Mouse (Mus musculus) liver, embryonic 16.5 days (tissue): ENCODE measurements around the gene Ipo9. TPM values are rescaled to one million over a fixed set of nuclear protein-coding genes. Genes with fewer than 3 reads are reported as not detected.

Experiments
- ATAC-seq: fragments of 200-750 bp; cut with Nextera tagmentation; 2 replicates; pipeline ENCODE4 v1.8.0; 2017; ENCODE audit warnings: low read depth, mild to moderate bottlenecking, moderate number of reproducible peaks, moderate library complexity
- H3K27ac ChIP-seq: fragments of 300-500 bp; sonication (generic); 2 replicates; pipeline ENCODE4 v1.5.1; 2014; ENCODE audit warnings: mild to moderate bottlenecking, low read length
- H3K27me3 ChIP-seq: fragments of 300-500 bp; sonication (generic); 2 replicates; pipeline ENCODE4 v1.6.1; 2014; ENCODE audit warnings: low read depth, low read length, mixed read lengths; ENCODE audit not compliant: control insufficient read depth, insufficient read depth
- H3K36me3 ChIP-seq: fragments of 300-500 bp; sonication (generic); 2 replicates; pipeline ENCODE4 v1.6.1; 2014; ENCODE audit warnings: mild to moderate bottlenecking; ENCODE audit not compliant: control insufficient read depth, insufficient read depth
- H3K4me1 ChIP-seq: fragments of 300-500 bp; sonication (generic); 2 replicates; pipeline ENCODE4 v1.6.1; 2014; ENCODE audit warnings: low read depth, low read length, mixed read lengths; ENCODE audit not compliant: control insufficient read depth
- H3K4me2 ChIP-seq: fragments of 300-500 bp; sonication (generic); 2 replicates; pipeline ENCODE4 v1.6.1; 2014; ENCODE audit warnings: low read depth, low read length, mixed read lengths
- H3K4me3 ChIP-seq: fragments of 300-500 bp; sonication (generic); 2 replicates; pipeline ENCODE4 v1.5.1; 2014; ENCODE audit warnings: low read depth, mild to moderate bottlenecking, low read length
- H3K9ac ChIP-seq: fragments of 300-500 bp; sonication (generic); 2 replicates; pipeline ENCODE4 v1.6.1; 2014; ENCODE audit warnings: low read depth, low read length
- H3K9me3 ChIP-seq: fragments of 300-500 bp; sonication (generic); replicated peaks from 2 replicates; pipeline ENCODE4 v1.6.1; 2016; ENCODE audit warnings: low read length; ENCODE audit not compliant: control insufficient read depth
- WGBS: fragments of 180-500 bp; shearing (Covaris S2); extraction: QIAGEN DNeasy Blood & Tissue Kit; methylation state at CpG from one replicate; pipeline ENCODE4 v1.1.7; 2014; ENCODE audit not compliant: insufficient replicate concordance; 5-methylcytosine and 5-hydroxymethylcytosine counted together
- polyA plus RNA-seq: library from polyadenylated mRNA; unstranded; fragments of >200 nt; fragmentation: Nextera tagmentation; extraction: Ambion mirVana; gene quantifications from 2 replicates; pipeline ENCODE4 v1.2.1, GENCODE M21; 2015

Ipo9 gene
- polyA plus RNA-seq, 1 experiment from 2014 or later: 23.5 TPM

DNA sequence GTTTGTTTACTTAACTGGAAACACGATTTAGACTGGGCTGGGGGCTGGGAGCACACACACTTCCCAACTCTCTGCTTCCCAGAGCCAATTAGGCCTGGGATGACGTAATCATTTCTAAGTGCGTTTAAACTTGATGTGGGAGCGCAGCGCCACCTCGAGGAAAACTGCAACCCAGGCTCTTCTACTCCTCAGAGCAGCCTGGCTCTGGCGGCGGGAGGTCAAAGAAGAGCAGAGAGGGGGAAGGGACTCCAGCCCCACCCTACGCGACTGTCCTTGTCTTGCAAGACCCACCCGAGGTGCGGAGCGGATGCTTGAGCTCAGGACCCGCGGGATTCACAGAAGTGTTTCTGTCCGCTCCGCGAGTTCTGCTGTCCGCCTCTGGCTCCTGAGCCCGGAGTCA is 62.1 kb downstream of the Ipo9 start:
- H3K27me3 ChIP-seq: peaks cover 5% of the 10 kb centered on the region; the same call in 1 of the 2 replicates
- H3K9ac ChIP-seq: no peak overlapping the region
- 2% methylated on average over 20 of the region's 20 CpGs for WGBS
- no peak overlapping the region for H3K27ac ChIP-seq
- no peaks in the 10 kb centered on the region for H3K4me1 ChIP-seq
- ATAC-seq: peak; percentile 43; the same call in 1 of the 2 replicates
- H3K9me3 ChIP-seq: no peaks in the 10 kb centered on the region
- peak overlapping the region; percentile 20 for H3K4me3 ChIP-seq
- no peaks in the 10 kb centered on the region for H3K36me3 ChIP-seq
- H3K4me2 ChIP-seq: peak overlapping the region; percentile 51

DNA sequence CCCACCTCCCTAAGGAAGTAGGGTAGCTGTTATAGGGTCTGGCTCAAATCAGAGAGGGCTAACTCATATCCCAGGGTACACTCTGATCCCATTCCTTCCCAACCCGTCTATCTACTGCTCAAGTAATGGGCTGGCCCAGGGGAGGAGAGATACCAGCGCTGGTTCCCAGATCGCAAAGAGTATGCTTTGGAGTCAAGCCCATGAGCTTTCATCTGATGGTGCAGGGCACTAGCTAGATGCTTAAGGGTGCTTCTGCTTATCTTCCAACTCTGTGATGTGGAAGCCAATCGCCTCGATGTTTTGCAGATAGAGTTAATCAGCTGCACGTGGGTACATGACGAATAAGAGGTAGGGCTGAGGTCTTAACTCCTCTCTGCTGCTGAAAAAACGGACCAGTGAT is 62.7 kb downstream of the Ipo9 start:
- H3K9me3 ChIP-seq: no peaks in the 10 kb centered on the region
- 52% methylated on average over 8 of the region's 8 CpGs for WGBS
- H3K27ac ChIP-seq: no peak overlapping the region
- H3K4me3 ChIP-seq: no peak overlapping the region
- peaks cover 5% of the 10 kb centered on the region; the same call in 1 of the 2 replicates for H3K27me3 ChIP-seq
- H3K9ac ChIP-seq: no peak overlapping the region
- no peaks in the 10 kb centered on the region for H3K4me1 ChIP-seq
- no peaks in the 10 kb centered on the region for H3K36me3 ChIP-seq
- no peak overlapping the region for H3K4me2 ChIP-seq
- ATAC-seq: no peak

- H3K9ac ChIP-seq: no peak overlapping the region
- no peaks in the 10 kb centered on the region for H3K36me3 ChIP-seq
- no peak overlapping the region for H3K27ac ChIP-seq
- no peaks in the 10 kb centered on the region for H3K9me3 ChIP-seq
- H3K4me1 ChIP-seq: no peaks in the 10 kb centered on the region
- H3K27me3 ChIP-seq: peaks cover 5% of the 10 kb centered on the region; the same call in 1 of the 2 replicates
- ATAC-seq: no peak
- no peak overlapping the region for H3K4me2 ChIP-seq
- 58% methylated on average over 7 of the region's 7 CpGs for WGBS
- no peak overlapping the region for H3K4me3 ChIP-seq
These were observed 63.3 kb downstream of the Ipo9 start for GRCm38 (mm10) chr1:135367005-135367404.

GRCm38 (mm10) chr1:135366380-135366779 is 63.9 kb downstream of the Ipo9 start:
- no peaks in the 10 kb centered on the region for H3K4me1 ChIP-seq

GRCm38 (mm10) chr1:135363446-135363845 is 66.9 kb downstream of the Ipo9 start:
- no peaks in the 10 kb centered on the region for H3K4me1 ChIP-seq
- ATAC-seq: no peak
- H3K9ac ChIP-seq: no peak overlapping the region
- H3K9me3 ChIP-seq: no peaks in the 10 kb centered on the region
- no peaks in the 10 kb centered on the region for H3K27me3 ChIP-seq
- no peak overlapping the region for H3K4me2 ChIP-seq
- H3K4me3 ChIP-seq: no peak overlapping the region
- H3K36me3 ChIP-seq: no peaks in the 10 kb centered on the region
- WGBS: 63% methylated on average over 8 of the region's 8 CpGs
- H3K27ac ChIP-seq: no peak overlapping the region

More at GRCm38 (mm10) chr1:135366380-135366779, 63.9 kb downstream of the Ipo9 start:
- Histone ChIP-seq H3K4me3 (no peak overlapping the region), H3K27ac (no peak overlapping the region), H3K9me3 (no peaks in the 10 kb centered on the region), H3K27me3 (peaks cover 5% of the 10 kb centered on the region; the same call in 1 of the 2 replicates), H3K9ac (no peak overlapping the region), H3K36me3 (no peaks in the 10 kb centered on the region), H3K4me2 (no peak overlapping the region)
- no peak for ATAC-seq

DNA sequence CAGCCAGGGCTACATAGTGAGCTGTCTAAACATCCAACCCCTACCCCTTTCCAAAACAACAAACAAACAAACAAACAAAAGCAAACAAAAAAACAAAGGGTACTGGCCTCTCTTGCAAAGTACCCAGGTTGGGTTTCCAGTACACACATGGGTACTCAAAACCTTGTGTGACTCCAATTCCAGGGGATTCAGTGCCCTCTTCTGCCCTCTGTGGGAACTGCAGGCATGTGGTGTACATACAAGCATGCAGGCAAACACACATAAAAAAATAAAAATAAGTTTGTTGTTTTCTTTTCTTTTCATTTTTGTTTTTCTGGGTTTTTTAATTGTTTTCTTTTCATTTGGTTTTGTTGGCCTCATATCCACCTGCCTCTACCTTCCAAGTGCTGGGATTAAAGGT is 68.2 kb downstream of the Ipo9 start:
- ATAC-seq: no peak
- Histone ChIP-seq H3K4me2 (no peak overlapping the region), H3K9me3 (no peaks in the 10 kb centered on the region)

DNA sequence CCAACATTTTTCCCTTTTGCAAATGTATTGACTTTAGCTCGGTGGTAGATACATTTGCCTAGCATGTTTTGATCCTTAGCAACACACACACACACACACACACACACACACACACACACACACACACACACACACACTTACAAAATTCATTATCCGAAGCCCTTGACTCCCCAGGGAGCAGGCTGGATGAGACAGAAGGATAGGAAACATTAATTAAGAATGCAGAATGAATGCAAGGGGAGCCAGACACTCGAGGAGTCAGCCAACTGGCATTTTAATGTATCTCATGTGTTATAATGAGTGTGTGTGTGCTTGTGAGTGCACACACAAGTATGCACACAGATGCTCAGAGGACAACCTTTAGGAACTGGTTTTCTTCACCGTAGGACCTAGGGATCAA is 68.8 kb downstream of the Ipo9 start:
- H3K9ac ChIP-seq: no peak overlapping the region
- no peak overlapping the region for H3K4me2 ChIP-seq
- no peaks in the 10 kb centered on the region for H3K27me3 ChIP-seq
- ATAC-seq: no peak
- no peaks in the 10 kb centered on the region for H3K9me3 ChIP-seq
- H3K27ac ChIP-seq: no peak overlapping the region
- no peak overlapping the region for H3K4me3 ChIP-seq
- no peaks in the 10 kb centered on the region for H3K4me1 ChIP-seq
- 54% methylated on average over 4 of the region's 4 CpGs for WGBS
- no peaks in the 10 kb centered on the region for H3K36me3 ChIP-seq

More for the DNA sequence above, 68.2 kb downstream of the Ipo9 start:
- H3K9ac ChIP-seq: no peak overlapping the region
- no peaks in the 10 kb centered on the region for H3K27me3 ChIP-seq
- no peaks in the 10 kb centered on the region for H3K4me1 ChIP-seq
- H3K27ac ChIP-seq: no peak overlapping the region
- no peaks in the 10 kb centered on the region for H3K36me3 ChIP-seq
- no peak overlapping the region for H3K4me3 ChIP-seq

- Histone ChIP-seq H3K4me2 (no peak overlapping the region), H3K27ac (no peak overlapping the region), H3K36me3 (no peaks in the 10 kb centered on the region), H3K4me3 (no peak overlapping the region), H3K9me3 (no peaks in the 10 kb centered on the region), H3K27me3 (no peaks in the 10 kb centered on the region), H3K4me1 (no peaks in the 10 kb centered on the region), H3K9ac (no peak overlapping the region)
- 31% methylated on average over 2 of the region's 2 CpGs for WGBS
- no peak for ATAC-seq
These were observed 71.2 kb downstream of the Ipo9 start for GRCm38 (mm10) chr1:135359071-135359470.

- no peaks in the 10 kb centered on the region for H3K9me3 ChIP-seq
- no peak overlapping the region for H3K4me2 ChIP-seq
- H3K4me3 ChIP-seq: no peak overlapping the region
- no peaks in the 10 kb centered on the region for H3K36me3 ChIP-seq
- no peak overlapping the region for H3K27ac ChIP-seq
- no peaks in the 10 kb centered on the region for H3K4me1 ChIP-seq
- no peaks in the 10 kb centered on the region for H3K27me3 ChIP-seq
- no peak overlapping the region for H3K9ac ChIP-seq
- no peak for ATAC-seq
- 58% methylated on average over 3 of the region's 3 CpGs for WGBS
These were observed 78.3 kb downstream of the Ipo9 start for GRCm38 (mm10) chr1:135351953-135352352.
